Comparison of ENCODE assay signal across 8 mouse cellular contexts in the genomic region with DNA sequence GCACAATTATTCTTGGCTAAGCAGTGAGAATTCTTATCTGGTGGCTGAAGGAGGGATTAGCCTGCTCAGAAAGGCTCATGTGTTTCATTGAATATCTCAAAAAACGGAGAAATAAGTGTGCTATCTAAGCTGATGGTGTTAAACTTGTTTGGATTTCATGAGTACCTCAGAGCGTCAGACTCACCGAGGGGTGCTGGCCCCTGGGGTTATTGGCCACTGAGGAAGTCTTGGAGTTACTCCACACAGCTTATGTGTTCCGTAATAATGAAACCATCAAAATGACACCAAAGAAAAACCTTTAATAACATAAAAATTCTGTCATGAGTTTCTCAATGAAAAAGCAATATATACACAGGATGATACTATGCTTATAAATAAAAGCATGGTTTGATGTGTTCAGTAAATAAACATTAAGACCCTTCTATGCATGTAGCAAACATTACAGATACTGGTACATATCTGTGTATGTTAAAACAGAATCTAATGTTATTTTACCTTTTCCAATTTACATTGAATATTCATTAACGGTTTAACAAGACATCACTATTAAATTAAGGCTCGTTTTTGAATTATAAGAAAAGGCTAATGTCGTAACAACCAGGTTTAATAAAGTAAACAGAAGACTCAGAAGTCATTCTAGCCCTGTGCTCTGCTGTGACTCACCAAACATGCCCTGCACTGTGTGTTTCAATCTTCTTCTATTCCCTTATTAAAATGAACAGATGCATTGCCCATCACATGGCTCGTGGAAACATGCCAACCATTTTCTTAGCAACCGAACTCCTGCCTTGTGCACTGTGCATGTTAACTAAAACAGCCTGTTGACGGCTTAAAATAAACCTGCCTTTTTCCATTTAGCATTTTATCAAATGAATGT.
DNase-seq lines count a peak whose midpoint lies in the region; ATAC-seq and TF ChIP-seq lines count a peak whose summit lies in the region.
"Had no signal": no experiment of that assay in that cellular context is flagged by ENCODE, and none has a peak within 500 bp of the region (broad histone marks: within the 10 kb centered on the region; RNA-seq: fewer than 3 reads in every experiment).

No protein-coding gene starts in this region.

- H3K9me3 ChIP-seq in hindbrain, postnatal 0 days (ENCODE audit: low read length) = no peaks in the 10 kb centered on the region
- no peaks in the 10 kb centered on the region for H3K9me3 ChIP-seq in midbrain, embryonic 14.5 days (ENCODE audit: control insufficient read depth, low read length)
- H3K9me3 ChIP-seq: neural tube, embryonic 12.5 days had no signal

- H3K36me3 ChIP-seq in hindbrain, postnatal 0 days (ENCODE audit: insufficient read depth, low read length) = no peaks in the 10 kb centered on the region
- H3K36me3 ChIP-seq in midbrain, embryonic 14.5 days (ENCODE audit: control insufficient read depth, insufficient read depth, low read length) = no peaks in the 10 kb centered on the region
- H3K36me3 ChIP-seq: neural tube, embryonic 12.5 days had no signal

- WGBS in hindbrain, postnatal 0 days = 32% methylated on average over 10 of the region's 10 CpGs
- 49% methylated on average over 10 of the region's 10 CpGs for WGBS in midbrain, embryonic 14.5 days

- H3K27ac ChIP-seq in hindbrain, postnatal 0 days = peak overlapping the region; percentile 56
- H3K27ac ChIP-seq in midbrain, embryonic 14.5 days (replicated peaks; ENCODE audit: low read depth, low read length) = peak overlapping the region; percentile 60
- H3K27ac ChIP-seq: neural tube, embryonic 12.5 days had no signal

- peak; percentile 20 for DNase-seq in lung, postnatal 10 days
- no peak for DNase-seq in lung, postnatal 25 days (ENCODE audit: low spot score)
- peak; percentile 86 to 89 for DNase-seq in cerebellum, postnatal 10 days
- DNase-seq in hindbrain, postnatal 0 days (ENCODE audit: low spot score) = peak; percentile 94
- DNase-seq in midbrain, embryonic 14.5 days = peak; percentile 85
- no peak for DNase-seq in B cell, adult 2 months
- no peak for DNase-seq in kidney, adult 8-10 months

- peak; percentile 93 for ATAC-seq in hindbrain, postnatal 0 days
- peak; percentile 84 for ATAC-seq in midbrain, embryonic 14.5 days (ENCODE audit: low FRiP score, low TSS enrichment)

- no peak for TF ChIP-seq CTCF in hindbrain, postnatal 0 days (IDR thresholded peaks at IDR 0.05; ENCODE audit: low read depth)

- H3K4me2 ChIP-seq in hindbrain, postnatal 0 days (ENCODE audit: low read depth, low read length) = peak overlapping the region; percentile 45
- H3K4me2 ChIP-seq in midbrain, embryonic 14.5 days (ENCODE audit: low read length) = peak overlapping the region; percentile 5; the same call in 1 of the 2 replicates
- H3K4me2 ChIP-seq: neural tube, embryonic 12.5 days had no signal

- H3K4me3 ChIP-seq in hindbrain, postnatal 0 days (ENCODE audit: low read length) = peak overlapping the region; percentile 19
- no peak overlapping the region for H3K4me3 ChIP-seq in midbrain, embryonic 14.5 days (replicated peaks; ENCODE audit: low read depth, low read length)
- H3K4me3 ChIP-seq: neural tube, embryonic 12.5 days had no signal

- H3K9ac ChIP-seq in hindbrain, postnatal 0 days (replicated peaks; ENCODE audit: low read length) = no peak overlapping the region; the same call in 1 of the 2 replicates
- no peak overlapping the region for H3K9ac ChIP-seq in midbrain, embryonic 14.5 days (replicated peaks; ENCODE audit: low read length)
- H3K9ac ChIP-seq: neural tube, embryonic 12.5 days had no signal

- peaks cover 13% of the 10 kb centered on the region; the same call in 1 of the 2 replicates for H3K4me1 ChIP-seq in hindbrain, postnatal 0 days (ENCODE audit: insufficient read depth, low read length)
- peaks cover 15% of the 10 kb centered on the region for H3K4me1 ChIP-seq in midbrain, embryonic 14.5 days (ENCODE audit: control insufficient read depth, insufficient read depth, low read length)
- H3K4me1 ChIP-seq: neural tube, embryonic 12.5 days had no signal

- H3K27me3 ChIP-seq in hindbrain, postnatal 0 days (ENCODE audit: insufficient read depth, low read length) = no peaks in the 10 kb centered on the region
- no peaks in the 10 kb centered on the region for H3K27me3 ChIP-seq in midbrain, embryonic 14.5 days (ENCODE audit: control insufficient read depth, insufficient read depth, low read length)
- H3K27me3 ChIP-seq: neural tube, embryonic 12.5 days had no signal

Comparison
In these comparisons a context has a peak if more than half of its experiments do, and no peak if none do; other contexts are left out.
1. DNase-seq: peak in lung, postnatal 10 days (single experiment), cerebellum, postnatal 10 days (2 of 2), hindbrain, postnatal 0 days (single experiment) and midbrain, embryonic 14.5 days (single experiment); none in lung, postnatal 25 days (single experiment), B cell, adult 2 months (0 of 2) and kidney, adult 8-10 months (0 of 2).